Mouse (Mus musculus) myocyte (in vitro differentiated cells): Measurements from ENCODE around the gene Bglap2.

Source experiments
- CEBPB ChIP-seq: IDR thresholded peaks from 2 replicates; pipeline ENCODE4 v1.6.1; 2011; ENCODE audit warnings: mild to moderate bottlenecking, moderate library complexity; ENCODE audit not compliant: poor library complexity, insufficient read depth, severe bottlenecking
- E2F4 ChIP-seq: IDR thresholded peaks from one replicate; pipeline ENCODE4 v1.6.1; 2011; ENCODE audit warnings: mild to moderate bottlenecking, control low read depth, moderate library complexity; ENCODE audit not compliant: insufficient read depth
- MAX ChIP-seq: IDR thresholded peaks from one replicate; pipeline ENCODE4 v1.6.1; 2011; ENCODE audit warnings: low read depth, mild to moderate bottlenecking, control low read depth
- MYOD1 ChIP-seq, 3 experiments: IDR thresholded peaks; one replicate each; pipeline ENCODE4 v1.6.1; 2011; ENCODE audit warnings: control low read depth in 2 of 3, low read depth in 2 of 3, mild to moderate bottlenecking in 2 of 3, moderate library complexity in 1 of 3; ENCODE audit not compliant: insufficient read length in 2 of 3, control insufficient read depth in 1 of 3
- MYOG ChIP-seq, 3 experiments: IDR thresholded peaks; one replicate each; pipeline ENCODE4 v1.6.1; 2011; ENCODE audit warnings: control low read depth in 2 of 3, low read depth in 2 of 3, mild to moderate bottlenecking in 2 of 3; ENCODE audit not compliant: insufficient read length in 2 of 3, control insufficient read depth in 1 of 3, insufficient read depth in 1 of 3
- POLR2A ChIP-seq: IDR thresholded peaks from one replicate; pipeline ENCODE4 v1.6.1; 2011; ENCODE audit warnings: low read depth, mild to moderate bottlenecking, control low read depth, moderate library complexity; ENCODE audit not compliant: insufficient read length
- POLR2AphosphoS2 ChIP-seq: IDR thresholded peaks from one replicate; pipeline ENCODE4 v1.6.1; 2011; ENCODE audit warnings: low read depth, control low read depth; ENCODE audit not compliant: insufficient read length
- REST ChIP-seq: IDR thresholded peaks from one replicate; pipeline ENCODE4 v1.6.1; 2011; ENCODE audit warnings: mild to moderate bottlenecking, control low read depth, moderate library complexity; ENCODE audit not compliant: insufficient read depth, insufficient read length
- TCF12 ChIP-seq: IDR thresholded peaks from one replicate; pipeline ENCODE4 v1.6.1; 2011; ENCODE audit warnings: mild to moderate bottlenecking, control low read depth; ENCODE audit not compliant: poor library complexity, insufficient read depth, severe bottlenecking
- TCF3 ChIP-seq: IDR thresholded peaks from one replicate; pipeline ENCODE4 v1.6.1; 2011; ENCODE audit warnings: low read depth, control low read depth; ENCODE audit not compliant: insufficient read length
- USF1 ChIP-seq: IDR thresholded peaks from one replicate; pipeline ENCODE4 v1.6.1; 2011; ENCODE audit warnings: low read depth, mild to moderate bottlenecking, control low read depth, moderate library complexity

DNA sequence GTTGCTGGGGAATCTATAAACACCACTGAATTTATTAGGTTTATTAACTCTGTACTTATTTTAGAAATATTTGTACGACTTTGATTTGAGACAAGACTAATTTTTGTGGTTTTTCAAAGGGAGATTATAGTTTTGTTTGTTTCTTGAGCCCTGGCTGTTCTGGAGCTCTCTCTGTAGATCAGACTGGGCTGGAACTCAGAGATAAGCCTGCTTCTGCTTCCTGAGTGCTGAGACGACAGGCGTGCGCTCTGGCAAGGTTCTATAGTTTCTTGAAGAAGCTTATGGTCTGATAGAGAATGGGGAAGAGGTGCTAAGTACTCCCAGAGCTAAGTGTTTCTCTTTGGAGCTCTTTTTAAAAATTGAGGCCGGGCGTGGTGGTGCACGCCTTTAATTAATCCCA, 40.2 kb downstream of the Bglap2 start:
- TF ChIP-seq POLR2A (no peak), POLR2AphosphoS2 (no peak), USF1 (no peak), REST (no peak), E2F4 (no peak), MYOG (IDR thresholded peaks at IDR 0.05; ENCODE audit: control insufficient read depth in 1 of 3, insufficient read depth in 1 of 3, insufficient read length in 2 of 3, low read depth in 2 of 3) (no peak), CEBPB (no peak), TCF12 (no peak), MAX (no peak), TCF3 (no peak), MYOD1 (IDR thresholded peaks at IDR 0.05; ENCODE audit: control insufficient read depth in 1 of 3, insufficient read length in 2 of 3, low read depth in 2 of 3) (no peak)
